11 mouse cellular contexts compared by ENCODE assay signal in genomic region chr12:100775291-100775690, GRCm38 (mm10).
"Had no signal": no experiment of that assay in that cellular context is flagged by ENCODE, and none has a peak within 500 bp of the region (broad histone marks: within the 10 kb centered on the region; RNA-seq: fewer than 3 reads in every experiment).

No protein-coding gene starts in this region.

- H3K36me3 ChIP-seq: limb, embryonic 10.5 days; liver, embryonic 12.5 days; midbrain, embryonic 15.5 days; neural tube, embryonic 13.5 days had no signal

- H3K4me2 ChIP-seq: liver, embryonic 12.5 days; lung, embryonic 14.5 days; midbrain, embryonic 11.5 days; midbrain, embryonic 15.5 days; neural tube, embryonic 13.5 days had no signal

- H3K27ac ChIP-seq: left cerebral cortex, adult 2 months; limb, embryonic 10.5 days; liver, embryonic 12.5 days; midbrain, embryonic 15.5 days; neural tube, embryonic 13.5 days had no signal

- H3K27me3 ChIP-seq: liver, embryonic 12.5 days; midbrain, embryonic 15.5 days; neural tube, embryonic 13.5 days had no signal

- H3K9me3 ChIP-seq: limb, embryonic 10.5 days; liver, embryonic 12.5 days; megakaryocyte, embryonic 14.5 days; midbrain, embryonic 15.5 days; neural tube, embryonic 13.5 days had no signal

- ATAC-seq: liver, embryonic 12.5 days; midbrain, embryonic 15.5 days had no signal

- H3K9ac ChIP-seq: liver, embryonic 12.5 days; lung, embryonic 14.5 days; midbrain, embryonic 15.5 days; neural tube, embryonic 13.5 days had no signal

- H3K4me3 ChIP-seq: left cerebral cortex, adult 2 months; limb, embryonic 10.5 days; liver, embryonic 12.5 days; midbrain, embryonic 15.5 days; neural tube, embryonic 13.5 days had no signal

- H3K4me1 ChIP-seq: liver, embryonic 12.5 days had no signal

- DNase-seq: lung, postnatal 10 days; retina, postnatal 1 day; thymus, postnatal 36 days had no signal
